Mouse (Mus musculus): ENCODE data around the gene Itpk1. TPM values are rescaled to one million over a fixed set of nuclear protein-coding genes. Genes with fewer than 3 reads are reported as not detected.

Gene Itpk1
- polyA plus RNA-seq, 1 experiment from 2014 or later, result 24.0 TPM

DNA sequence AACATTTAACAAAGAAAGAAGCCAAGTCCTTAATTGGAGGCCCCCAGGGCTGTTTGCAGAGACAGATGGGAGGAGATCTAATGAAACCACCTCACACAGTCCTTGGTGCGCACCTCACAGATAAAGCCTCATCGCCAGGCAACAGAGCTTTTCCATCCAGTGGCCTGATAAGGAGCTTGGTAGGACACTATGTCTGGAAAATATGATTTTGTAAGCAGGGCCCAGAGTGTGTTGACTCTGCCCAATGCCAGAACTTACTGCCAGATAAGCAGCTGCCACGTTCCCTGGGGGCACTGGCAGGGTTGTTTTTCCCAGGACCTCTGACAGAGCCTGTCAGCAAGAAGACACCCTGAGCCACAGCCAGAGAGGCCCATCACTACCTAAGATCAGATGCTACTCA, 153.5 kb downstream of the Itpk1 start:
- DNase-seq, result no peak

GRCm38 (mm10) chr12:102550529-102550928, 154.2 kb downstream of the Itpk1 start:
- Histone ChIP-seq H3K4me3 (replicated peaks; ENCODE audit: low read depth, low read length) (no peak overlapping the region), H3K27ac (replicated peaks; ENCODE audit: low read depth, low read length) (no peak overlapping the region), H3K36me3 (ENCODE audit: control insufficient read depth, insufficient read depth, low read length) (no peaks in the 10 kb centered on the region), H3K27me3 (ENCODE audit: control insufficient read depth, insufficient read depth, low read length) (peaks cover 4% of the 10 kb centered on the region; the same call in 1 of the 2 replicates), H3K4me2 (ENCODE audit: low read length) (no peak overlapping the region), H3K9ac (replicated peaks; ENCODE audit: low read length) (no peak overlapping the region), H3K4me1 (ENCODE audit: control insufficient read depth, insufficient read depth, low read length) (peaks cover 8% of the 10 kb centered on the region), H3K9me3 (ENCODE audit: control insufficient read depth, low read length) (no peaks in the 10 kb centered on the region)
- peak; percentile 76 for DNase-seq
- WGBS, result 6% methylated on average over 11 of the region's 11 CpGs
- ATAC-seq (ENCODE audit: low FRiP score, low TSS enrichment), result no peak

More for the DNA sequence above, 153.5 kb downstream of the Itpk1 start:
- H3K36me3 ChIP-seq (ENCODE audit: control insufficient read depth, insufficient read depth, low read length), result no peaks in the 10 kb centered on the region
- H3K4me2 ChIP-seq (ENCODE audit: low read length), result no peak overlapping the region
- H3K9me3 ChIP-seq (ENCODE audit: control insufficient read depth, low read length), result no peaks in the 10 kb centered on the region
- ATAC-seq (ENCODE audit: low FRiP score, low TSS enrichment), result no peak
- 57% methylated on average over 3 of the region's 3 CpGs for WGBS
- no peak overlapping the region for H3K4me3 ChIP-seq (replicated peaks; ENCODE audit: low read depth, low read length)
- no peak overlapping the region for H3K27ac ChIP-seq (replicated peaks; ENCODE audit: low read depth, low read length)
- peaks cover 4% of the 10 kb centered on the region; the same call in 1 of the 2 replicates for H3K27me3 ChIP-seq (ENCODE audit: control insufficient read depth, insufficient read depth, low read length)
- H3K9ac ChIP-seq (replicated peaks; ENCODE audit: low read length), result no peak overlapping the region
- H3K4me1 ChIP-seq (ENCODE audit: control insufficient read depth, insufficient read depth, low read length), result peaks cover 14% of the 10 kb centered on the region

- no peak overlapping the region for H3K9ac ChIP-seq (replicated peaks; ENCODE audit: low read length)
- H3K4me1 ChIP-seq (ENCODE audit: control insufficient read depth, insufficient read depth, low read length), result no peaks in the 10 kb centered on the region
- H3K36me3 ChIP-seq (ENCODE audit: control insufficient read depth, insufficient read depth, low read length), result no peaks in the 10 kb centered on the region
- 59% methylated on average over 6 of the region's 6 CpGs for WGBS
- DNase-seq, result peak; percentile 52
- H3K27ac ChIP-seq (replicated peaks; ENCODE audit: low read depth, low read length), result peak overlapping the region; percentile 50; the same call in 1 of the 2 replicates
- ATAC-seq (ENCODE audit: low FRiP score, low TSS enrichment), result no peak
- H3K4me2 ChIP-seq (ENCODE audit: low read length), result no peak overlapping the region
- H3K27me3 ChIP-seq (ENCODE audit: control insufficient read depth, insufficient read depth, low read length), result no peaks in the 10 kb centered on the region
- no peaks in the 10 kb centered on the region for H3K9me3 ChIP-seq (ENCODE audit: control insufficient read depth, low read length)
- no peak overlapping the region for H3K4me3 ChIP-seq (replicated peaks; ENCODE audit: low read depth, low read length)
Measured at GRCm38 (mm10) chr12:102545122-102545521, 159.6 kb downstream of the Itpk1 start.

DNA sequence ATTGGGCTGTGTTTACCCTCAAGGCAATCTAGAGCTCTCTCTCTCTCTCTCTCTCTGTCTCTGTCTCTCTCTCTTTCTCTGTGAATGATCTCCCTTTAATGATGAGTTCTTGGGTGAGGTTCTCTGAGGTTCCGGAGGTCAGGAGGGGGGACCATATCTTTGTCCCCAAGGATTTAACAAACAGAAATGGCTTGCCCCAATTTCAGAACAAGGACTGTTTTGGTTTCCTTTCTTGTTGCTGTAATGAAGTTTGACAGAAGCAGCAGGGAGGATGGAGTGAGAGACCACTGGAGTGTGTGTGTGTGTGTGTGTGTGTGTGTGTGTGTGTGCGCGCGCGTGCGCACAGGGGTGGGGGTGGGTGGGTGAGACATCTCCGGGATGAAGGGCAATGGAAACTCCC, 163.6 kb downstream of the Itpk1 start:
- no peak overlapping the region for H3K4me3 ChIP-seq (replicated peaks; ENCODE audit: low read depth, low read length)
- ATAC-seq (ENCODE audit: low FRiP score, low TSS enrichment) (no peak), DNase-seq (no peak)
- no peaks in the 10 kb centered on the region for H3K4me1 ChIP-seq (ENCODE audit: control insufficient read depth, insufficient read depth, low read length)
- H3K36me3 ChIP-seq (ENCODE audit: control insufficient read depth, insufficient read depth, low read length), result no peaks in the 10 kb centered on the region
- no peaks in the 10 kb centered on the region for H3K9me3 ChIP-seq (ENCODE audit: control insufficient read depth, low read length)
- H3K27ac ChIP-seq (replicated peaks; ENCODE audit: low read depth, low read length), result no peak overlapping the region
- H3K27me3 ChIP-seq (ENCODE audit: control insufficient read depth, insufficient read depth, low read length), result no peaks in the 10 kb centered on the region
- WGBS, result 96% methylated on average over 7 of the region's 7 CpGs
- H3K4me2 ChIP-seq (ENCODE audit: low read length), result no peak overlapping the region
- no peak overlapping the region for H3K9ac ChIP-seq (replicated peaks; ENCODE audit: low read length)

- H3K4me3 ChIP-seq (replicated peaks; ENCODE audit: low read depth, low read length), result no peak overlapping the region
Measured at GRCm38 (mm10) chr12:102540278-102540677, 164.5 kb downstream of the Itpk1 start.

DNA sequence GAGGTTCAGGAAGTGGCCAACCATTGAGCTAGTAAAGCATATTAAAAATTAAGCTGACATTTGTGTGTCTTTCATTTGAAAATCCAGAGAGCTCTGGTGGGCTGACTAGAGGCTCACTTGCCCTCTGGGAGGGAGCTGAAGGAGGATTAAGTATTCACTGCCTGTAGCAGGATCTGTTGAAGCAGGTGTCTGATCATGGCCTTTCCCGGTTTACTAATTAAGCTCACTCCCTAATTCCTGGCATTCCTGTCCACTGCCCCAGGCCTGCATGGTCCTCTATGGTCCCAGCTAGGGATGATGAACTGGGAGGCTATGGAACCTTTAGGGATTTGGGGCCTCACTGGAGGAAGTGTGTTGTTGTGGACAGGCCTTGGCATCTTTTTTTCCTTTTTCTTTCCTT, 168.9 kb downstream of the Itpk1 start:
- H3K4me2 ChIP-seq (ENCODE audit: low read length), result no peak overlapping the region
- no peak overlapping the region for H3K27ac ChIP-seq (replicated peaks; ENCODE audit: low read depth, low read length)
- H3K9me3 ChIP-seq (ENCODE audit: control insufficient read depth, low read length), result no peaks in the 10 kb centered on the region
- H3K9ac ChIP-seq (replicated peaks; ENCODE audit: low read length), result no peak overlapping the region
- ATAC-seq (ENCODE audit: low FRiP score, low TSS enrichment) (no peak), DNase-seq (peak; percentile 42)
- no peaks in the 10 kb centered on the region for H3K27me3 ChIP-seq (ENCODE audit: control insufficient read depth, insufficient read depth, low read length)
- 31% methylated on average over 1 of the region's 1 CpGs for WGBS
- H3K4me1 ChIP-seq (ENCODE audit: control insufficient read depth, insufficient read depth, low read length), result no peaks in the 10 kb centered on the region
- H3K4me3 ChIP-seq (replicated peaks; ENCODE audit: low read depth, low read length), result no peak overlapping the region
- H3K36me3 ChIP-seq (ENCODE audit: control insufficient read depth, insufficient read depth, low read length), result no peaks in the 10 kb centered on the region

More at GRCm38 (mm10) chr12:102540278-102540677, 164.5 kb downstream of the Itpk1 start:
- ATAC-seq (ENCODE audit: low FRiP score, low TSS enrichment), result no peak
- DNase-seq, result no peak
- WGBS, result 84% methylated on average over 8 of the region's 8 CpGs
- H3K36me3 ChIP-seq (ENCODE audit: control insufficient read depth, insufficient read depth, low read length), result no peaks in the 10 kb centered on the region
- H3K9me3 ChIP-seq (ENCODE audit: control insufficient read depth, low read length), result no peaks in the 10 kb centered on the region
- H3K9ac ChIP-seq (replicated peaks; ENCODE audit: low read length), result no peak overlapping the region
- no peak overlapping the region for H3K4me2 ChIP-seq (ENCODE audit: low read length)
- H3K27me3 ChIP-seq (ENCODE audit: control insufficient read depth, insufficient read depth, low read length), result no peaks in the 10 kb centered on the region
- no peak overlapping the region for H3K27ac ChIP-seq (replicated peaks; ENCODE audit: low read depth, low read length)
- H3K4me1 ChIP-seq (ENCODE audit: control insufficient read depth, insufficient read depth, low read length), result no peaks in the 10 kb centered on the region

GRCm38 (mm10) chr12:102527989-102528388, 176.7 kb downstream of the Itpk1 start:
- no peaks in the 10 kb centered on the region for H3K36me3 ChIP-seq (ENCODE audit: control insufficient read depth, insufficient read depth, low read length)
- H3K9ac ChIP-seq (replicated peaks; ENCODE audit: low read length), result no peak overlapping the region
- no peak overlapping the region for H3K27ac ChIP-seq (replicated peaks; ENCODE audit: low read depth, low read length)
- no peak overlapping the region for H3K4me2 ChIP-seq (ENCODE audit: low read length)
- H3K4me3 ChIP-seq (replicated peaks; ENCODE audit: low read depth, low read length), result no peak overlapping the region
- ATAC-seq (ENCODE audit: low FRiP score, low TSS enrichment), result no peak
- H3K4me1 ChIP-seq (ENCODE audit: control insufficient read depth, insufficient read depth, low read length), result no peaks in the 10 kb centered on the region
- DNase-seq, result no peak
- H3K9me3 ChIP-seq (ENCODE audit: control insufficient read depth, low read length), result no peaks in the 10 kb centered on the region
- H3K27me3 ChIP-seq (ENCODE audit: control insufficient read depth, insufficient read depth, low read length), result no peaks in the 10 kb centered on the region
- WGBS, result 63% methylated on average over 5 of the region's 5 CpGs

DNA sequence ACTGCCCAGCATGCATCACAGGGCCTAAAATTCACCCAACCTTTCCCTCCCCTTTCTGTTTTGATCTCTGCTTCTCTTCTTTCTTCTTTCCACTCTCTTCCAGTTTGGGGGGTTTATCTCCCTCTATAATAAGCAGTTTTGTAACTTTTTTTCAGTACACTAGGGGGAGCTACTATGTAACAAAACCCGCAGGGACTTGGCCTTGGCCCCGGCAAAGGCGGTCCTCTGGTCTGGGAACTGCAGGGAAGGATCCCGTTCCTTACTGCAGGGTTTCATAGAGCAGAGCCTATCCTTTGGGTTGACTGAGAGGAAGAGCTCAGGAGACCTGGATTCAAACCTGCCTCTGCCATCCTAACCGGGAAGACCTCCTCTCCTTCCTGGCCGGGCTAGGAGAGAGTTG, 180.0 kb downstream of the Itpk1 start:
- ATAC-seq (ENCODE audit: low FRiP score, low TSS enrichment), result no peak
- no peaks in the 10 kb centered on the region for H3K36me3 ChIP-seq (ENCODE audit: control insufficient read depth, insufficient read depth, low read length)
- WGBS, result 23% methylated on average over 6 of the region's 6 CpGs

DNA sequence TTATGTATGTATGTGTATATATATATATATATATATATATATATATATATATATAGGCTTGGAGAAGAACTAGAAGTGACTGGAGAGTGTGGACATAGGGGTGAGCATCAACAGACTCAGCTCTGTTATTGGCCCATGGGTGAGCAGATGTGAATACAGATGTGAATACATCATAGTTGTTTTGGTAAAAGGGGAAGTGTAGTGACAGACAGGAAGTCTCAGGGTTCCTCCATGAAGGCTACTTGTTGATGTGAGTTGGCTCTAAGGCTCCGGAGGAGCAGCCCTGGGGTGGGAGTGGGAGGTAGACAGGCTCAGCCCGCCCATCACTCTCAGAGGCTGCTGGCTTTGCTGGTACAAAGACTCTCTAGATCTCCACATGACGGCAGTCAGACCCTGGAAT, 180.5 kb downstream of the Itpk1 start:
- Histone ChIP-seq H3K4me1 (ENCODE audit: control insufficient read depth, insufficient read depth, low read length) (no peaks in the 10 kb centered on the region), H3K27ac (replicated peaks; ENCODE audit: low read depth, low read length) (no peak overlapping the region), H3K27me3 (ENCODE audit: control insufficient read depth, insufficient read depth, low read length) (no peaks in the 10 kb centered on the region), H3K9ac (replicated peaks; ENCODE audit: low read length) (no peak overlapping the region), H3K9me3 (ENCODE audit: control insufficient read depth, low read length) (no peaks in the 10 kb centered on the region), H3K4me3 (replicated peaks; ENCODE audit: low read depth, low read length) (no peak overlapping the region), H3K36me3 (ENCODE audit: control insufficient read depth, insufficient read depth, low read length) (no peaks in the 10 kb centered on the region), H3K4me2 (ENCODE audit: low read length) (no peak overlapping the region)
- 68% methylated on average over 3 of the region's 3 CpGs for WGBS
- ATAC-seq (ENCODE audit: low FRiP score, low TSS enrichment) (no peak), DNase-seq (no peak)

More for the DNA sequence above, 180.0 kb downstream of the Itpk1 start:
- Histone ChIP-seq H3K4me3 (replicated peaks; ENCODE audit: low read depth, low read length) (no peak overlapping the region), H3K27ac (replicated peaks; ENCODE audit: low read depth, low read length) (no peak overlapping the region), H3K9ac (replicated peaks; ENCODE audit: low read length) (no peak overlapping the region), H3K4me1 (ENCODE audit: control insufficient read depth, insufficient read depth, low read length) (no peaks in the 10 kb centered on the region), H3K9me3 (ENCODE audit: control insufficient read depth, low read length) (no peaks in the 10 kb centered on the region), H3K4me2 (ENCODE audit: low read length) (no peak overlapping the region), H3K27me3 (ENCODE audit: control insufficient read depth, insufficient read depth, low read length) (no peaks in the 10 kb centered on the region)
- DNase-seq, result peak; percentile 70
